Mouse (Mus musculus): ENCODE data around the gene Trpv6.

Gene Trpv6

DNA sequence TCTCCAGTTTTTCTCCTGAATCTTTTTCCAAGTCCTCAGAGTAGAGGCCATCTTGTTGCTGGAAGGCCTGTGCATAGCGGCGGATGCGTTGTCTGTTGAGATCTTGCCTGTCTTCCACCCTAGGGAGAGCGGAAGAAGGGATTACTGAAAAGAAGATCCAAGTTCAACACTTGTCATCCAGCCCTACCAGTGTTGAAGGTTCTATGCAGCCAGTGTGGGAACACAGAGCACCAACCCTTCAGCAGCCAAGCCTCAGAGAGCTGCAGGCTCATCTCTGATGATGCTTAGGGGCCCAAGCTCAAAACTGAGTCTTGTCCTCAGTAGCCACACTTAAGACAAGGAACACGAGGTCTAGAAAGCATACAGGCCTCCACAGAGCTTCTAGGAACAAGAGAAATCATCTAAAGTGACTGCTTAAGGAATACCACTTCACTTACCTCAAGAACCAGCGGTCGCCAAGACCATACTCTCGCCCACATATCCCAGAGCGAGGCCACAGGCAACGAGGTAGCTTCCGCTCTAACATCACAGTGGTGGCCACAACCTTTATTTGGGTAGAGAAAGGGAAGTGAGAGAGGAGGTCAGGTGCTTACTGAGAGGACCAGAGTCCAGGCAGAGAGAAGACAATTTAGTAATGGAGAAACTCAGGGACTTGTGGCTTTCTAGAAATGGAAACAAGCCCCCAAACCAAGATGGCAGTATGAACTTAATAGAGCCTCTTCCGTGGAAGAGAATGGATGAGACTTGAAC, 14.8 kb downstream of the Trpv6 start:
- no peak for DNase-seq (ENCODE audit: low spot score)

GRCm38 (mm10) chr6:41620173-41620798, 15.9 kb downstream of the Trpv6 start:
- no peak for DNase-seq (ENCODE audit: low spot score)

DNA sequence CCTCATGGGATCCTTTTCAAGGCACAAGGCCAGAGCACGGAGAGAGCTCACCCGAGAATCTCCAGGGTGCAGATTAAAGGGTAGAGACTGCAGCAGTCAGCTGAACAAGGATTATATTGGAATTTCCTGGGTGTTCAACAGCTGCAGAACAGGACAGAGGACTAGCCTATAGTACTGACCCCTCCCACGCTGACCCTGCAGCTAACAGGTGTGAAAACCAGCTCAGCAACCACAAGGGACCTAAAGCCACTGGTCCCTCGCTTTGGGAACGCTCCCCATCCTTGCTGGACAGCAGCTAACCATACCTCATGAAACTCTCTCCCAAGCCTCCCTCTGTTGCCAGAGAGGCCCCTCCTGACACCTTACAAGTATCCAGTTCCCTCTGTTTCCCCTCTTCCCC, 28.6 kb downstream of the Trpv6 start:
- DNase-seq (ENCODE audit: low spot score) = no peak

GRCm38 (mm10) chr6:41606214-41606613, 30.0 kb downstream of the Trpv6 start:
- peak; percentile 35 for DNase-seq (ENCODE audit: low spot score)

GRCm38 (mm10) chr6:41605794-41606104, 30.5 kb downstream of the Trpv6 start:
- DNase-seq (ENCODE audit: low spot score) = no peak

DNA sequence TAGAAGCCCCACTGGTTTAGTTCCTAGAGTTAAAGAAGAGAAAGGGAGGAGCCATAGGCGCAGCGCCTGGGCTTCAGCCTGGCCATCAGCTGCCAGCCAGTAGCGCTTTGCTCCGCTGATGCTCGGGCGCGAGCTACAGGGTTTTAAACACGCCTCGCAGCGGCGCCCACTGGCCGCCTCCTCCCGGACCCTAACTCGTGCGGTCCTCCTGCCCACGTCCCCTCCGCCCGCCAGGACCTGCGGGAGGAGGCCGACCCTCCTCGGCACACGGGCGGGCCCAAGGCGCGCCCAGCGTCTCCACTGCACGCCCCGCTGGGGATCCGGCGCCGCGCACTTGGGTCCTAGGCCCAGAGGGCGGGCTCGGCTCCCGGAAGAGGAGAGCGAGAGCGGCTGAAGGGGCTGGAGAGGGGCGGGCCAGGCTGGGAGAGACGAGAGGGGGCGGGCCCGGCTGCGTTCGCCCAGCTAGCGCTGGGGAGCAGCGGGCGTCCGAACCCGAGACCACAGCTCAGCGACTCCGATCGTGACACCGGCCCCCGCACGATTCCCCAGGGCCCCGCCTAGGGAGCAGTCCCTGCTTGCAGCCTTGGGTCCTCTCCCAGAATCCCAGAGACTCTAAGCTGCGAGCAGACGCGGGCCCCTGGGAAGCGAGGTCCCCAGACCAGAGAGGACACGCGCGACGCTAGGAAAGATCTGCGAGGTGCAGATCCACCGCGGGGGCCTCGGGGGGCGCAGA, 31.0 kb downstream of the Trpv6 start, which contains the start of gene Ephb6:
TSS of gene Ephb6 (plus strand) at position 422 of the 733 bp plus-strand sequence.
- no peak for DNase-seq (ENCODE audit: low spot score)

DNA sequence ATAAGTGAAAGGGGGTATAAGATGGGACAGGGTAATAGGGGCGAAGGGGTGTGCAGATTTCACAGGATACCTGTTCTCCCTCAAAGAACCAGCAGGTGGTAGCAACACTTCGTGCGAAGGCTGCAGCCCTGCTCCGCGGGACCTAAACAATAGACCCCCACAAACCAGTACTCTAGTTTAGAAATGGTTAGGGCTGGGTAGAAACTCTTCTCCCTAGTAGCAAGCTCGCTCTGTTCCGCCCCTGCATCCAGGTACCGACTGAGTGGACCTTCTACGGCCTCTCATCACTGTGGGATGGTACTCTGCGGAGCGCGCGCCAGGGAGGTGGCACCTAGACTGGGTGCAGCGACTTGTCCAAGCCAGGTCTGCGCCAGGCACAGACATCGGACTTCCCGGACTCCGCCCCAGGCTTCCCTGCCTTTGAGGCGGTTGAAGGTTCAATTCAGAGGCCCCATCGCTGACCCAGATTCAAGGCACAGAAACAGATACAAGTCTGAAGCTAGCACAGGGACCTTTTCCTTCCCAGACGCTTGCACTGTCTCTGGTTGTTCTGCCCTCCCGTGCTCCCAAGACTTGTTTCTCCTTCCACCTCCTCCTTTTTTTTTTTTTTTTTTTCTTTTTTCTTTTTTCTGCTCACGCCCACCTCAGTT, 31.7 kb downstream of the Trpv6 start:
- DNase-seq (ENCODE audit: low spot score) = peak; percentile 13

DNA sequence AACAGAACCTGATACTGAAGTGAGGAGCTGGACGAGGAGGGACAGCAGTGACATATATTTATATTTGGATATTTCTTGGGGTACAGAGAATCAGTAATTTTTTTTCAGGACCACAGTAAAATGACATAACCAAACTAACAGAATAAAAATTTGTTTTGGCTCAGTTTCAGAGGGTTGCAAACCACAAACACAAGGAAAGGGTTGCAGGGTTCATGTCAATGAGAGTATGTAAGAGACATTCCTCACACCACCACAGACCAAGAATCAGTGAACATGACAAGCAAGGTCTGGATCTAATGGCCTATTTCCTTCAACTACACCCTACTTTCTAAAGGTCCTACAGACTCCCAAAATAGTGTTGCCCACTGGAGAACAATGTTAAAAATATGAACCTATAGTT, 54.0 kb downstream of the Trpv6 start:
- no peak for DNase-seq (ENCODE audit: low spot score)

DNA sequence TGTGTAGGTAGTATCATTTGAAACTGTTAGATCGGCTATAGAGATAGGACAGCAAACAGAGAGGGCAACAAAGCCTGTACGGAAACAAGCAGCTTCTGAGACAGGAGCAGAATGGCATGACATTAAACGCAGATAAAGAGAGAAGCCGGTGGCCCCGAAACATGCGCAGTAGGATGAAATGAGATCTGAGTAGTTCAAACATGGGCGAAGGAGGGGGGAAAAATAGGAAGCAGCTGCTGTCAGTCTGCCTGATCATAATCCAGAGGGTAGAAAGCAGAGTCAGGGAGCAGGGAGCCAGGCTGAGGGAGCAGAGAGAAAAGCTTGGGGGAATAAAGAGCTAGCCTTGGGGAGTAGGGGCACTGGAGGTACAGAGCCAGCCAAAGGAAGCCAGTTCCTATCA, 54.9 kb downstream of the Trpv6 start:
- no peak for DNase-seq (ENCODE audit: low spot score)

GRCm38 (mm10) chr6:41577297-41577696, 58.9 kb downstream of the Trpv6 start:
- no peak for DNase-seq (ENCODE audit: low spot score)

DNA sequence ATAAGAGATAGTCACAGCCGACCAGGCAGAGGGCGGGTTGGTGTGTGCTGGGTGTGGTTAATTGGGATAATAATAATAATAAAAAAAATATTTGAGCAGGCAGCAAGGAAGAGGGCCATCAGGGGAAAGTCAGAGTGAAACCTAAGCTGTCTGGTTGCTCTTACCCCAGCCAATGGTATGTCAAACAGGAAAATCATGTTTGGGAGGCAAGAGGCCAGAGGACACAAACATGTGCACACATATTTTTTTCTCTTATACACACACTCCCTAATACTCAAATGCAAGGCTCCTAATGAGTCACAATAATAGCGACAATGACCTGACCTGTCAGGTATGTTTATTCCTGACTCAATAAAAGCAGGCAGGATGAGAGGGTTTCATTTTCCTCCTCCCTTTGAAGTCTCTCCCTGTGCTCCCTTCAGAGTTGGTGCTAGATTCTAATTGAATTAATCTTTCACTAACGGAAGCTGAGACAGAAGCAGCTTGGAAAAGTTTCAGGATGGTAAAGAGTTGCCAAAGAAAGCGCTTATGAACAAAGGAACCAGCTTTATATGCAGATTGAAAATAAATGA, 59.6 kb downstream of the Trpv6 start:
- no peak for DNase-seq (ENCODE audit: low spot score)

Data from layer of hippocampus, adult 9-10 months (tissue).